Mouse (Mus musculus) stomach, postnatal 0 days (tissue): ENCODE data around the gene 4930470P17Rik.

Source experiments
- CTCF ChIP-seq: IDR thresholded peaks from 2 replicates; pipeline ENCODE4 v1.5.1; 2016; ENCODE audit warnings: antibody characterized with exemption, low read depth, mild to moderate bottlenecking, moderate library complexity
- EP300 ChIP-seq: optimal IDR thresholded peaks from 2 replicates; pipeline ENCODE3; 2016; ENCODE audit warnings: antibody characterized with exemption

GRCm38 (mm10) chr2:170534803-170535174, 67.0 kb downstream of the 4930470P17Rik start:
- no peak for TF ChIP-seq CTCF
- TF ChIP-seq EP300: no peak
